7 mouse cellular contexts compared by ENCODE assay signal in genomic region chr11:79803006-79803405, GRCm38 (mm10).
DNase-seq lines count a peak whose midpoint lies in the region; ATAC-seq and TF ChIP-seq lines count a peak whose summit lies in the region.

No protein-coding gene starts in this region.

- H3K27ac ChIP-seq in lung, embryonic 14.5 days (ENCODE audit: low read depth), result peak overlapping the region; percentile 81
- no peak overlapping the region for H3K27ac ChIP-seq in midbrain, embryonic 16.5 days (ENCODE audit: low read length)

- no peaks in the 10 kb centered on the region for H3K27me3 ChIP-seq in lung, embryonic 14.5 days (ENCODE audit: insufficient read depth, low read length)
- H3K27me3 ChIP-seq in midbrain, embryonic 16.5 days (ENCODE audit: control insufficient read depth, insufficient read depth, low read depth, low read length), result no peaks in the 10 kb centered on the region

- ATAC-seq in lung, embryonic 14.5 days (ENCODE audit: insufficient read depth), result peak; percentile 72
- ATAC-seq in midbrain, embryonic 16.5 days, result no peak

- H3K4me1 ChIP-seq in lung, embryonic 14.5 days (ENCODE audit: insufficient read depth), result peaks cover 39% of the 10 kb centered on the region
- peaks cover 4% of the 10 kb centered on the region; the same call in 1 of the 2 replicates for H3K4me1 ChIP-seq in midbrain, embryonic 16.5 days (ENCODE audit: control insufficient read depth, insufficient read depth, low read length)

- intact Hi-C loops in left cerebral cortex, postnatal 4 days (cut with DNase I), result no loop called here
- intact Hi-C loops in left cerebral cortex, postnatal 36 days (cut with DNase I), result no loop called here

- no peak for TF ChIP-seq CTCF in lung, embryonic 14.5 days (IDR thresholded peaks at IDR 0.05; ENCODE audit: low read depth)

- 42% methylated on average over 5 of the region's 5 CpGs for WGBS in lung, embryonic 14.5 days
- 74% methylated on average over 5 of the region's 5 CpGs for WGBS in midbrain, embryonic 16.5 days

- no peaks in the 10 kb centered on the region for H3K36me3 ChIP-seq in lung, embryonic 14.5 days (ENCODE audit: insufficient read depth)
- no peaks in the 10 kb centered on the region for H3K36me3 ChIP-seq in midbrain, embryonic 16.5 days (ENCODE audit: control insufficient read depth, insufficient read depth, low read length)

- no peaks in the 10 kb centered on the region for H3K9me3 ChIP-seq in lung, embryonic 14.5 days (ENCODE audit: low read depth, low read length)
- H3K9me3 ChIP-seq in midbrain, embryonic 16.5 days (replicated peaks; ENCODE audit: control insufficient read depth, low read length, poor library complexity, severe bottlenecking), result no peaks in the 10 kb centered on the region

- no peak overlapping the region for H3K4me2 ChIP-seq in lung, embryonic 14.5 days
- no peak overlapping the region for H3K4me2 ChIP-seq in midbrain, embryonic 16.5 days (ENCODE audit: low read length)

- DNase-seq in left cerebral cortex, postnatal 4 days, result peak; percentile 86
- no peak for DNase-seq in left cerebral cortex, postnatal 36 days (ENCODE audit: low spot score in 2 of 2)
- peak; percentile 90 to 94 for DNase-seq in cerebellum, postnatal 10 days
- peak; percentile 71 to 73 for DNase-seq in heart, adult 9 months (ENCODE audit: low spot score in 2 of 2)
- peak; percentile 95 for DNase-seq in lung, embryonic 14.5 days
- no peak for DNase-seq in yolk sac, embryonic 10.5 days (ENCODE audit: low spot score)

- no peak overlapping the region for H3K4me3 ChIP-seq in lung, embryonic 14.5 days (ENCODE audit: low read depth, low read length)
- no peak overlapping the region for H3K4me3 ChIP-seq in midbrain, embryonic 16.5 days (ENCODE audit: low read depth, low read length)

- no peak overlapping the region for H3K9ac ChIP-seq in lung, embryonic 14.5 days
- H3K9ac ChIP-seq in midbrain, embryonic 16.5 days (ENCODE audit: low read depth, low read length), result no peak overlapping the region

Comparison
In these comparisons a context has a peak if more than half of its experiments do, and no peak if none do; other contexts are left out.
1. DNase-seq: peak in left cerebral cortex, postnatal 4 days (single experiment), cerebellum, postnatal 10 days (2 of 2), heart, adult 9 months (2 of 2) and lung, embryonic 14.5 days (single experiment); none in left cerebral cortex, postnatal 36 days (0 of 2) and yolk sac, embryonic 10.5 days (single experiment).